Mouse (Mus musculus) erythroblast, embryonic 14.5 days (primary cell): ENCODE data around the gene Dap.

Experiments
- GATA1 ChIP-seq: IDR thresholded peaks from 2 replicates; pipeline ENCODE4 v1.6.1; 2012; ENCODE audit warnings: low read length, inconsistent platforms, mixed read lengths
- TAL1 ChIP-seq: IDR thresholded peaks from 3 replicates; pipeline ENCODE4 v1.6.1; 2012; ENCODE audit warnings: low read length, inconsistent platforms, mixed read lengths

DNA sequence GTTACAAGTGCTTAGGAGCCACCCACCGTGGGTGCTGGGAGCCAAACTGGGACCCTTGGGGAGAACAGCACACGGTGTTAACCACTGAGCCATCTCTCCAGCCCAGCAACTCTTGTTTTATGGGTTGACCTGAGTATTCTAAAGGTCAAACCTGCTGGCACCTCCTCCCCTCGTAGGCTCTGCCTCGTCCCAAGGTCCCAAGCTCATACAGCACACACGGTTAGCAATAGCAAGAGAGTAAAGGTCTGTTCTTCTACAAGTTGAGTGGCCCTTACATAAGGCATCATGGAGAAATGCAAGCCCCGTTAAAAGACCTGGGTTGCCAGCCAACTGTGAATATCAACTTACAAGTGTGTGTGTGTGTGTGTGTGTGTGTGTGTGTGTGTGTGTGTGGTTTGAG, 27.1 kb downstream of the Dap start:
- TF ChIP-seq TAL1 (no peak), GATA1 (no peak)
